Mouse (Mus musculus): ENCODE data around the gene Sh3rf1.

The Sh3rf1 gene

DNA sequence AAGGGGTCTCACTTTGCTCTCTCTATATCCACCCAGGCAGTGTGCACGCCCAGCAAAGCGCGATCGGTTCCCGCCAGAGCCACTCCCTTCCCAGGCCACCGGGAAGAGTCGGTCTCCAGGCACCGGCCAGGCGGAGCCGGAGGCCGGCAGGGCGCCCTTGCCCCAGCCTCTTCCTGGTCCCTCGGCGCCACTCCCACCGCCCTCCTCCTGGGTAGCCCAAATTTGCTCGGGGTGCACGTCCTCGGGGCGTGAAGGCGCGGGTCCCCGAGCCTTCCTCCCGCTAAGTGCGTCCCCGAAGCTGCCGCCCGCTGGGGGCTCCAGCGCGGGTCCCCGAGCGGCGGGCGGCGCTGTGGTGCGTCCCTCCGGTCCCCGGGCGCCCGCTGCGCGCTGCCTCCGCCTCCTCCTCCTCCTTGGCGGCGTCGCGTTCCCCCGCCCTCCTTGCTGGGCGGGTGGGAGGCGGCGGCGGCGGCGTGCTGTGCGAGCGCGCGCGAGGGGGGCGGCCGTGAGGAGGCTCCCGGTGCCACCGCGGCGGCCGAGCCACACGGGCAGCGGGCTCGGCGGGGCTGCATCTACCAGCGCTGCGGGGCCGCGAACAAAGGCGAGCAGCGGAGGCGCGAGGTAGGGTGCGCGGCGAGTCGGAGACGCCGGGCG, at the start of gene Sh3rf1:
Gene Sh3rf1 (plus strand): TSS at position 144 of the 651 bp plus-strand sequence.
- DNase-seq = peak; percentile 74 to 76

DNA sequence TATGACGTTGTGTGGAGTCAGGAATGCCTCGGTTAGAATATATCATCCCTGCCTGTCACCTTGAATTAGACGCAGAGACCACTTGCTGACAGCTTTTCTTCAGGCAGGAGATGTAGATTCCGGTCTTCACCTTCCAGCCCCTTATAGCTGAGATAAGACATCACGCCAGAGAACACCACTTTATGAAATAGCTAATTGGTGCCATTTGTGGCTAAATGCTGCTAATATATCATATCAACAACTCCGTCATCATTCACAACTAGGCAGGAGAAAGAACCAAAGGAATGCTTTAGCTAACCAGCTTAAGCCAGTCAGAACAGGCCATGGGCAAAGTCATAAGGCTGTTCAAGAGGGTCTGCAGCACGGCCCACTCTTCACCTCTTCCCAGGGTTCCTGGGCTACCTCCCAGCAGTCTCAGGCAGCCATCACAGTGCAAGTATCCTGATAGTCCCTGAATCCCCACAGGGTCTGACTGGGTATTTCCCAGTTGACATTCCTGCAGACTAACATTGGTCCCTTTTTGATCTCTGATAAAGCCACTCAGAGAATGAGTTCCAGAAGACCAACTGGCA, 49.7 kb upstream of the Sh3rf1 start:
- DNase-seq = no peak

DNA sequence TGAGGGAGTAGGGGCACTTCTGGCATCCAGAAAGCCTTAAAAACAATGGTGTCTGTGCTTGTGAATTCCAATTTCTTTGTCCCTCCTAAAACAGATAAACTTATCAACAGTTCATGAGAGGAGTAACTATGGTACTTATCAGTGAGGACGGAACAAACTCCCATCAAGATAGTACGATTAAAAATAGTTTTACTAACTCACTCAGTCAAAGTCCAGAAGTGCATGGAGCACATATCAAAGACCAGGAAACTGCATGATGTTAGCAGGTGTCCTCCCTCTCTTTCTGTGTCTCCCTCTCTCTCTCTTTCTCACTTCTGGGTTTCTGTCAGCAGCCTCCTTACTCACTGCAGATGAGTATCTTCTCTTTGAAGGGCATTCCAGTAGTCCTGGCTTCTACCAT, 47.8 kb upstream of the Sh3rf1 start:
- DNase-seq = no peak

DNA sequence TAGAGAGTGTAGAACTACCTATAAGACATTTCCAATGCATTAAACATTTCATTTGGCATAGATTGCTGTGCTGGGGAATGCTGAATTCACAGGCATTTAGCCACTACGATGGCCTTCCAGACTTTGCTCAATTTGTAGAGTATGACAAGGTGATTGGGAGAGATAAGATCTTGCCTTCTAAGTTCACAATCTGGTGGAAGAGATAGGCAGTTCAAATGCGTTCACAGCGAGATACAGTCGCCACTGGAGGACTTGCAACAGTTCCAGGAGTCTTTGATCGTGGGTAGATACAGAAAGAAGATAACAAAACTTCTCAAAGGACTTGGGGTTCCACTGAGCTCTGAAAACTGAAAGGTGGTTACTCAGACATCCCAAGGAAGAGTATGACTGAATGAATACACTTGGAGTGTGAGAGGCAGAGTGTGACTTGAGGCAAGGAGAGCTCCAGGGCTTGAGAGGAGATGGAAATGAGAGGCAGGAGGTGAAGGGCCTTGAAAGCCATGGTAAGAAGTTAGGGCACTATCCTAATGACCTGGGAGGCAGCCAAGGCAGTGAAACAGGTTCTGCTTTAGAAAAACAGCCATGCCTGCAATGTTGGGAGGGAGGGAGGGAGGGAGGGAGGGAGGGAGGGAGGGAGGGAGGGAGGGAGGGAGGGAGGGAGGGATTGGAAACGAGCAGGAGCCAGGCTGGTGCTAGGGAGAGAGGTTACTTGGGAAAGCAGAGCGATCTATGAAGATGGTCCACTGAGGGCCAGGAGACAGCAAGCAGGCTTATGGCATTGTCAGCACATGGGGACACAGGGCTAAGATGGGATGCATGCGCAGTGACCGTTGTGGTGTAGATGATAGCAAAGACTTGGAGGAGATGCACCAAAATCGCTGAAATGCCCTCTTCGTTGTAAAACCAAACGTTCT, 45.7 kb upstream of the Sh3rf1 start:
- peak; percentile 24 to 31 for DNase-seq

DNA sequence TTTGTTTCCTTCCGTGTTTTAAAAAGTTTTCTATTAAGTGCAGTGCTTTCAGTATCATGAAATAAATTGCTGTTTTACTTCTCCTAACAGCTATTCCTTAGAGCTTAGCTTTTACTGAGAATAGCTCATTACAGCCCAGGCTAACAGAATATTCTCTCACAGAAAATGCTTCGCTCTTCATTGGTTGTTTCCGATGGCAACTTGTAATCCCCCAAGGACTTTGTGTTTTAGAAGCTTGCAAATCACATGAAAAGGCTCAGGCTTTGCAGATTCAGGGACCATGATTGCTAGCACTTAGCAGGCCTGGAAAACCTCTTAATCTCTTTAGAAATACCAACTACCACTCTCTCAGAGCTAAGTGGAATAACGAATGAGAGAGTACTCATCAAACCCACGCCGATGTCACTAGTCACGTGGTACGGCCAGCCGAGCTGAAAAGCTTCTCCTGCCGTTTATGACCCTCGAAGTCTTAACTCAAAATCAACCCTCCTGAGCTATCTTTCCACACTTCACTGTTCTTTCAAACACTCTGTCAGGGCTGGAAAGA, 45.0 kb upstream of the Sh3rf1 start:
- no peak for DNase-seq

DNA sequence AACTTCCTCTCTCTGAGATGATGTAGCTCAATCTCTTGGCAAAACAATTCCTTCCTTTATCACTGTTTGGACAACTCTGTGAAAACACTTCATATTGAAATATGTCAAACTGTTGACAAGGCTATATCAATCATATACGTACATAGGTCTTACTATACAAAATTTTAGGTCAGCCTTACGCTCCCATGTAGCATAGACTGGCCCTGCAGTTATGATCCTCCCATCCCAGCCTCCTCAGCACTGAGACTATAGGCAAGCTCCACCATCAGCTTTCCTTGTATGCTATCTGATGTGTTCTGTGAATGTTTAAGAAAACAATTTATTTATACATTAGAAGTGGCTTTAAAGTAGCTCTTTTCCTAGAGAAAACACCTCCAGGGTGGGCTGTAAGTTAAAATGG, 42.1 kb upstream of the Sh3rf1 start:
- no peak for DNase-seq

DNA sequence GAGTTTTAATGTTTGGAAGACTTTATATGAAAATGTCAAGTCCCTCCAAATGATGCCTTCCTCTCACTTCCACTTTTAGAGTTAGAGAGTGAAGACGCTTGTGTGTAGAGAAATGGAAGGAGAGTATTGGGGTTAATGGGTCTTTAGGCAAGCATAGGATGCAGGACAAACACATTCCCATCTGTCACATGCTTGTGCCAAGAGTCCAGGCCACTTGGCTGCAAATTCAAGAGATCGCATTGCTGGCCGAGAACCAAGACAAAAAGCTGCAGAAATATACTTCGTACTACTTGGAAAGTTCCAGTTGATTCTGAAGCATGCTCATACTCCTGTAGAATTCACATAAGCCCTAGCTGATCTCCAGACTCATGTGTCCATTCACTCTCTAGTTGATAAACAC, 41.7 kb upstream of the Sh3rf1 start:
- no peak for DNase-seq

DNA sequence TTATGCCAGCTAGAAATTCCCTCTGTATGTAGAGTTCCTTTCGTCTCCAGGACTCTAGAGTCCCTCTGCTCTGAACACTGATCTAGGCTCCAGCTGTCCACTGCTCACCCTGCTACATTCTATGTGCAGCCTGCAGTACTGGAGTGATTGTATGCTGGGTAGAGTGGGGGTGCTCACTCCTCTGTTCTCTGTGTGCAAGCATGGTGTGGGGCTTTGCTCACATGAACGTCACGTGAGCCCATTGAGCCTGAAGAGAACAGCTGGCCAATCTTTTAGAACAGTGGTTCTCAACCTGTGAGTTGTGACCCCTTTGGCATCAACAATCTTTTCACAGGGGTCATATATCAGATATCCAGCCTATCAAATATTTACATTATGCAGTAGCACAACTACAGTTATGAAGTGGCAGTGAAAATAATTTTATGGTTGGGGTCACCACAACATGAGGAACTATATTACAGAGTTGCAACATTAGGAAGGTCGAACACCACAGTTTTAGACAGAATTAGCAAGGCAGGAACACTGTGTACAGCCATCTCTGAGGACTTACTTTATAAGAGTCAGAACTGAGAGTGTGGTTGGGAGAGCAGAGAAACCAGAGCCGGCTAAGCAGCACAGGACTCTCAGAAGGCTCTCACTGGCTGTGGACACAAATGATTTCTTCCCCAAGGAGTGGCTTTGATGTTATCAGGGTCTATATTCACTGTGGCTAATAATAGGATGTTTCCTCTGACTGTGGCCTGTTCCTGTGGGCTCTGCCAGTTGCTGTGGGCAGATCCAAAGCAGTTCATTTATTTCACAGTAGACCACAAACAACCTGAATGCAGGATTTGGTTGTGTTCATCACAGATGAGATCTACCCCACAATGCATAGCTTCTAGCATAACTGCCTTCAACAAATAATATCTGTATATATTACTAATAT, 38.1 kb upstream of the Sh3rf1 start:
- no peak for DNase-seq

DNA sequence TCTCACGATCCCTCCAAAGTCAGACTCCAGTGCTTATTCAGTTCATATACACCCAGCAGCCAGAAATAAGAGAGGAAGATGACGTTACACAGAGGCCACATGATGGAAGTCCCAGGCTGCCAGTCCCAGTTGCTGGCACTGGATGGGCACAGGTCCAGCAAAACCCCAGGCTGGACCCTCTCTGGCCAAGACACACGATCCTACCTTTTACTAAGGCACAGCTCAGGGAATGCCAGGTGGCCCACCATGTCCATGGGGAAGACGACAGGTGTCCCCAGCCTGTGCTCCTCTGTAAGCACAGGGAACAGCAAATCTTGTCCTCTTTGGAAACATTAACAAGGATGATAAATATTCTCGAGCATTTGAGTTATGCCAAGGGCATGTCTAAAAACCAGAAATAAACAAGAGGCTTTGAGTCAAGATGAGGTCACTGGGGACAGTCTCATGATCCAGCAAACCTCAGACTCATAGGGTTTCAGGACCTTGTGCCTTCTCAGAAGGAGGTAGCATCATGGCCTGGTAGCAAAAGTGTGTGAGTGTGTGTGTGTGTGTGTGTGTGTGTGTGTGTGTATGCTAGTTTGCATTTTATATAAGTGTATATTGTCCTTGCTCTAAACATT, 29.3 kb upstream of the Sh3rf1 start:
- no peak for DNase-seq

DNA sequence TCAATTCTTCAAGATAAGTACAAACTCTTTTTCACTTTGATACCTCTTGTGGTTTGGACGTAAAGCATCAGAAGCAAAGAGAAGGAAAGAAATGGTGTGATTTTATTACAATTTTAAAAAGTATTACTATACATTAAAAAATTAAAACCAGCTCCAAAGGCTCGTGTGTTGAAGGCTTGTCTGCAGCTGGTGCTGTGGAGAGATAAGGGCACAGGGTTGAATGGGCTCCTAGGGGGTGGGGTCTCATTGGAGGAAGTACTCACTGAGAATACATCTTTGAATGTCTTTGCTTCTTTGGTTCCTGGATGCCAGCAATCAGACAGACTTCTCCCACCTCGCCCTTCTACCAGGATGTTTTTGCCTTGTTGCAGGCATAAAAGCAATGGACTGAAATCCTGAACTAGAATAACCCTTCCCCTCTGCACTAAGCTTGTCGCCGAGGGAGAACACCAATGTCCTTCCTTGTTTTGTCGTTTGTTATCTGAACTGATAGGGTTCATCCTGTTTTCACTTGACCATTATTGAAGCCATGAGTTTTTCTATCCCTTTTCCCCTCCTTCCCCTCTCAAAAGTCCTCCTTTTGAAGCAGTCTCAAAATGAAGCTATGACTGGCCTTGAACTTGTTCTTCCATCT, 23.3 kb upstream of the Sh3rf1 start:
- no peak for DNase-seq

DNA sequence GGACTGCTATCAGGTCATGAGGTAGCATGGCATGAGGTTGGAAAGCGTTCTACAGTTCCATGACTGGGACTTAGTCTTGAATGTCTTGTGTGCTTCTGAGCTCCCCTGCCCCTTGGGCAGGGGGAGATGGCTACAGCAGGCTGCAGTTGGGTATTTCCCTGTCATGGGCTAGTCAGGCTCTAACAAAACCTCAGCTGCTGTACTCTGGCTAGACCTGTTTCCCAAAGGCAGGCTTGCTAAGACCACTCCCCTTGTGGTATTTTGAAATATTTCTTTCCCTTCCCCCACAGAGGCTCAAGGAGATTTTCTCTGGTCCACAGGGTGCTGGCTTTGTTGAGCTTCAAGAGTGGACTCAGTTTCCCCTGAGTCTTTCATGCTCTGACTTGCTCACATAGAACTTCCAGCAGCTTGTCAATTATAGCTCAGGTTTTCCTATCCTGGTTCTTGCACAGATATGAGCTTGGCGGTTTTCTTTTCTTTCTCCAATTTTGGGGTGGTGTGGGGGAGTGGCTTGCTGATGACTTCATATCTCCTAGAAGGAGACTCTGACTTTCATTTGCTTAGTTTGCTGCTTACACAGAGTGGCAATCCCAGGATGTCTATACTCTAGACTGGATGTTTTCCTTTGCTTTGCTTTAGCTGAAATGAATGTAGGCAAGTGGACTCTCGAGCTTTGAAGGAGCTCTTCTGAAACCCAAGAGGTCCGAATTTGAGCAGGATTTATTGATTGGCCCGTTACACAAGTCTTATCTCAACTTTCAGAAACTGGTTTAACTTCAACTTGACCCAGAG, 20.4 kb upstream of the Sh3rf1 start:
- DNase-seq = no peak

DNA sequence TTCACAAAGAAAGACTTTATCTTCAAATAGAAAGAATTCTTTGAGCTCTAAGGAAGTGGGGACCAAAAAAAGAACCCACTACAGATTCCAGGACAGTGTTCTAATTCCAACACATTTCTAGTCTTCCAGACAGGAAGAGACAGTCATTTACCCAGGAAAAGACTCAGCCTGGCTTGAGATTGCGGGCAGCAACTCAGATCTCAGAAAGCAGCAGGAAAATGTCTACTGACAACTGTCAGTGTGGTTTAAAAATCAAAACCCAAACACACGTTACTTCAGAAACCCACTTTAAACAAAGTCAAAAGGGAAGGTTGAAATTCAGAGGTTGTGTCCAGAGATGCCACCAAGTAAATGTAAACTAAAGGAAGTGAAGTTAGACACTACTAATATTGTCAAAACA, 16.8 kb upstream of the Sh3rf1 start:
- DNase-seq = no peak

DNA sequence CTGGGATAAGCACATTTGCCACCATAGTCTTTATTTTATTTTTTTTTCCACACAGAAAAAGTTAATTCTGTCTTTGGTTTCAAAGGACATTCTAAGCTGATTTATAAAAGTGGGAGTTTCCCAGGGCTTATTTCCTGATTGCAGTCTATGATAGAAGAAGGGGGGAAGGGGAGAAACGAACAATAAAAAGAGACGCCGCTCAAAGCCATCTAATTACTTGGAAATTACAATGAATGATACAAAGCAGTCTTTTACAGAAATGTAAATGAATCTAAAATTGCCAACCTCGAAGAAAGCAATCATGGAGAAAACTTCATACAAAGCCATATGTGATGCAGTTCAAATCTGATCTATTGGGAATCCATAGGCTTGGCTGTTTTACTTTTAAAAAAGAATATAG, 16.0 kb upstream of the Sh3rf1 start:
- DNase-seq = no peak

DNA sequence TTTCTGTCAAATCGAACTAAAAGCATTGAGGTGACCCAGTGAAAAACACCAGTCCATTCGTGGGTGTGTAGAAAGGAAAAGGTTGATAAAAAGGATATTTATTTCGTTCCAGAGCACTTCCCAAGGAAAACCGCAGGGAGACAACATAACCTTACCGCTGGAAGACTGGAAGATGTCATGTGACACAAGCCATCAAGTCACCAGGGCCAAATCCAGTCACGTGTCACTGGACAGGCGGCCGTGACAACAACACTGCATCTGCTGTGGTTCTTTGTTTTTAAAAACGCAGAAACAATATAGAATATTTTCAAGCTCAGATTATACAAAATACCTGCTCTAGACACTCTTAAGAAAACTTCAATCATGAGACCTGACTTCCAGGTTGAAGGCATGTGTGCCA, 15.0 kb upstream of the Sh3rf1 start:
- DNase-seq = no peak

DNA sequence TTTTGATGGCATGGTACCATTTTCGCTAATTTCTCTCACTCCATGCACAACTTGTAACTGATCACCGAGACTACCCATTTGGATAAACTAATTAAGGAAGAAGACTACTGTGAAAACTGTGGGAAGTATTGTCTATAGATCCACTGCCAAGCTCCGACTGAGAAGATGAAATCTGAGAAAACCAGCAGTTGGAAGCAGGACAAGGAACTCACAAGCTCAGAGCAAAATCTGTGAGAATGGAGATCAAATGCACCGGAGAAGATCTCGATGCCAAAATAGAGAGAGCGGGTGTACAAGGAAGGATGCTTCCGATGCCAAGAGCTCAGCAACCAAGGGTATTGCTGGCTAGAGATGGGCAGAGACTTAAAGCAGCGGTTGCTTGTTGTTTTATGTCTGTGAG, 12.8 kb upstream of the Sh3rf1 start:
- DNase-seq = no peak

DNA sequence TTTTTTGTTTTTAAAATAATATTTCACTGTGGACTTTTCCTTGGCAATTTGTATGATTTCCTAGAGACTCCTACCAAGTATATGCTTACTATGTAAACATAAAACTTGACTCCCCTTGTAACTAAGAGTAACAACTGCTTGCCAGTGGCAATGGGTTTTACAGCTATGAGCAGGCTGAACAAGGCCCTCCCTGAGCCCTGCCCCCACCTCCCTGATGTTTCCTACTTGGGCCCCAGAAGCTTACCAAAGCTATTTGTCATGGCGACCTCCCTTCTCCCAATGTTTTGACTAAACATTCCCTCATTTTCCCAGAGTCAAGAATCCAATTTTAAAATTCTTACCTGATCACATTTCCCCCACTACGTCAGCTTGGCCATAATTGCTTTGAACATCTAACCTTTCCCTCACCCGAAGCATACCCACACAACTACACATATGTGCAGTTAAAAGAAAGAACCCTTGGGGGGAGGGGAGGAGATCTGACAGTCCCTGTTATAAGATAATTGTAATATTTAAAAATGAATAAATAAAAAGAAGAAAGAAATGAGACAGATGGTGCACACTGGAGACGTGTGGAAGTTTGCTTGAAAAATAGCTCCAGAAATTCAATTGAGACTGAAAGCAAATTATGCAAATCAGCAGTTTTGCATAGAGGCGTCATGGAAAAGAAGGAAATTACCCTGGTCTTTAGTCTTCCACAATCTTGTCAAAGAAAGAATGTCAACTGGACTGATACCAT, 8.4 kb upstream of the Sh3rf1 start:
- DNase-seq = no peak

DNA sequence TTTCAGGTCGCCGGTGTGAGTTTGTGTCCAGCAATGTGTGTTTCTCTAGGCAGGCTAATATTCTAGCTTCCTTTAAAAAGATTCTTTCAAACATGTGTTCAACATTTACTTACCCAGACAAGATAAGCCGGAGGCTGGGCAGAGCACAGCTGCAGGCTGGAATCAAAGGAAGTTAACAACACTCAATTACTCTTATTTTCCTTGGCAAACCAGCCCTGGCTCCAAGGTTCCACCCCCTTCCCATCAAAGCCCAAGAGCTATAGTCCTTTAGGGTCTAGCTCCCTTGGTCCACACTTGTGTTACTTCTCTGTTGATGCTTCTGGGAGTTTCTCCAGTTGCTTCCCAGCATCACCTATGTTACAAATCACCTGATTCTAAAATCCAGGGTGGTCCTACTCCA, 6.7 kb upstream of the Sh3rf1 start:
- no peak for DNase-seq

DNA sequence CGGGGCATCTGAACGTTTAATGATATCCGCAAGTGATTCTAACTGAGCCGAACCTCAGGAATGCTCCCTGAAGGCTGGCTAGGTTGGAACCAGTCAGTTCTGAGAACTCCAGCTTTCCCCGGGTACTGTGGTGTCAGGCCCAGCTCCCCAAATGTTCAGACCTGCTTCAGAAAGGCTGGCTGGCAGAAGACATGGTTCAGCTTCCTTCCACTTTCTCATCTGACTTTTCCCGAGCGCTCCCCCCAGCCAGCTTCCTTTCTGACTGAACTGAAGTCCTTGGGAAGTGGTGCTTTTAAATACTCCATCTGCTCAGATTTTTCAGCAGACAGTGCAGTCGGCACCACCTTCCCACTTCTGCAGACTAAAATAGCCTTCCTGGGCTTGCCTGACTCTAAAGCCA, 6.2 kb upstream of the Sh3rf1 start:
- DNase-seq = no peak

DNA sequence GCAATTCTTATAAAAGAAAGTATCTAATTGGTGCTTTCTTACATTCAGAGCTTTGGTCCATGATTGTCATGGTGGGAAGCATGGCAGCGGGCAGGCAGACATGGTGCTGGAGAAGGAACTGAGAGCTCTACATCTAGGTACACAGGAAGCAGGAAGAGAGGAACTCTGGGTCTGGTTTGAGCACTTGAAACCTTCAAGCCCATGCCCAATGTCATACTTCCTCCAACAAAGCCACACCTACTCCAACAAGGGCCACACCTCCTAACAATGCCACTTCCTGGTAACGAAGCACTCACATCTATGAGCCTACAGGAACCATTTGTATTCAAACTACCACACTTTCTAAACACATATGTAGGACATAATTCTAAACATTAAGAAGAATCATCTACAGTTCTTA, 5.2 kb upstream of the Sh3rf1 start:
- DNase-seq = no peak

DNA sequence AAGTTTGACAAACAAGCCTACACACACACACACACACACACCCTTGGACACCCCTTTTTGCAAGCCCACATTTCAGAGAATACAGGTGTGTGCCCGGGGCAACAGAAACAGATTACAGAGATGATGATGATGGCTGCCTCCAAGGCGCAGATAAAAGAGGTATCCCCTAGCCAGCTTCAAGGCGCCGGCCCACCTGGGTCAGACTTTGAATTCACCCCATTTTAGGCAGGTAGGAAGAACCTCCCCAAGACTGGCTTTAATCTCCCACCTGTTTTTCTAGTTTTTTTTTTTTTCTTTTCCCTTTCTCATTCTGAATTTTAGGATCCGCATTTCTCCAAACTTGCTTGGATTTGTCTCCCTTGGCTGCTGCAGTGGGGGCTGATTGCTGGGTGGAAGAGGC, 389 bp upstream of the Sh3rf1 start:
- no peak for DNase-seq
